Mouse (Mus musculus) embryonic facial prominence, embryonic 10.5 days (tissue): ENCODE data around the gene Map7d2. TPM values are rescaled to one million over a fixed set of nuclear protein-coding genes. Genes with fewer than 3 reads are reported as not detected.
"Not testable (repeated sequence)": the region's sequence is repeated elsewhere in the genome, so short reads cannot be mapped to it uniquely, and the experiment has no call there.

Experiments
- DNase-seq: peaks from one replicate; pipeline ENCODE4 v3.0.0-alpha.2; 2017; ENCODE audit warnings: low spot score
- H3K27ac ChIP-seq: fragments of 300-500 bp; sonication (generic); replicated peaks from 2 replicates; pipeline ENCODE4 v1.5.1; 2016; ENCODE audit warnings: mild to moderate bottlenecking
- H3K27me3 ChIP-seq: fragments of 300-500 bp; sonication (generic); replicated peaks from 2 replicates; pipeline ENCODE4 v1.6.1; 2016; ENCODE audit warnings: low read depth, mild to moderate bottlenecking; ENCODE audit not compliant: poor library complexity, severe bottlenecking
- H3K36me3 ChIP-seq: fragments of 300-500 bp; sonication (generic); replicated peaks from 2 replicates; pipeline ENCODE4 v1.6.1; 2016; ENCODE audit warnings: mild to moderate bottlenecking, moderate library complexity
- H3K4me1 ChIP-seq: fragments of 300-500 bp; sonication (generic); 2 replicates; pipeline ENCODE4 v1.6.1; 2016
- H3K4me3 ChIP-seq: fragments of 300-500 bp; sonication (generic); 2 replicates; pipeline ENCODE4 v1.5.1; 2016; ENCODE audit warnings: mild to moderate bottlenecking, moderate library complexity
- H3K9me3 ChIP-seq: fragments of 300-500 bp; sonication (generic); 2 replicates; pipeline ENCODE4 v1.6.1; 2016; ENCODE audit warnings: mild to moderate bottlenecking
- WGBS: fragments of 180-500 bp; shearing (Covaris S2); methylation state at CpG from one replicate; pipeline ENCODE4 v1.1.7; 2016; 5-methylcytosine and 5-hydroxymethylcytosine counted together
- polyA plus RNA-seq: library from polyadenylated mRNA; unstranded; fragments of >200 nt; fragmentation: Nextera tagmentation; extraction: Ambion mirVana; gene quantifications from 2 replicates; pipeline ENCODE4 v1.2.1, GENCODE M21; 2016

Gene Map7d2
- polyA plus RNA-seq = 6.6 and 6.8 TPM in 2 replicates

- Histone ChIP-seq H3K4me1 (no peaks in the 10 kb centered on the region), H3K27me3 (peaks cover 51% of the 10 kb centered on the region), H3K36me3 (no peaks in the 10 kb centered on the region), H3K9me3 (peaks cover 5% of the 10 kb centered on the region; the same call in 1 of the 2 replicates), H3K27ac (no peak within 1 kb of the TSS; the same call in 1 of the 2 replicates), H3K4me3 (peak within 1 kb of the TSS; percentile 70)
- DNase-seq = peak; percentile 64
- 28% methylated on average over 72 of the region's 83 CpGs for WGBS
Measured at GRCm38 (mm10) chrX:159414130-159414828, at the start of gene Map7d2. Gene Map7d2, plus strand, starts transcription at chrX:159414572.

GRCm38 (mm10) chrX:159371831-159372752 is 42.3 kb upstream of the Map7d2 start, which contains the start of gene Eif1ax:
Gene Eif1ax, plus strand, starts transcription at chrX:159372178.
- peak; percentile 84 for DNase-seq
- Histone ChIP-seq H3K27ac (peak within 1 kb of the TSS; percentile 90), H3K9me3 (no peaks in the 10 kb centered on the region), H3K4me1 (peaks cover 5% of the 10 kb centered on the region; the same call in 1 of the 2 replicates), H3K36me3 (peaks cover 19% of the 10 kb centered on the region), H3K27me3 (peaks cover 30% of the 10 kb centered on the region), H3K4me3 (peak within 1 kb of the TSS; percentile 73)
- WGBS = 15% methylated on average over 63 of the region's 76 CpGs

GRCm38 (mm10) chrX:159372753-159373144 is 41.6 kb upstream of the Map7d2 start:
- H3K27ac ChIP-seq = peak overlapping the region; percentile 90
- peaks cover 30% of the 10 kb centered on the region for H3K27me3 ChIP-seq
- peak overlapping the region; percentile 73 for H3K4me3 ChIP-seq
- no peaks in the 10 kb centered on the region for H3K9me3 ChIP-seq
- H3K36me3 ChIP-seq = peaks cover 26% of the 10 kb centered on the region
- DNase-seq = no peak
- H3K4me1 ChIP-seq = peaks cover 5% of the 10 kb centered on the region; the same call in 1 of the 2 replicates
- 15% methylated on average over 9 of the region's 9 CpGs for WGBS

- Histone ChIP-seq H3K9me3 (no peaks in the 10 kb centered on the region), H3K36me3 (peaks cover 61% of the 10 kb centered on the region)
- WGBS = 88% methylated on average over 9 of the region's 9 CpGs
Measured at GRCm38 (mm10) chrX:159387105-159387504, 27.3 kb upstream of the Map7d2 start.

GRCm38 (mm10) chrX:159388953-159389352 is 25.4 kb upstream of the Map7d2 start:
- no peak overlapping the region for H3K4me3 ChIP-seq
- peaks cover 47% of the 10 kb centered on the region for H3K36me3 ChIP-seq
- 0 out of 2 replicates have a peak, but pooled peaks cover 3% of the 10 kb centered on the region for H3K27me3 ChIP-seq
- H3K4me1 ChIP-seq = no peaks in the 10 kb centered on the region
- DNase-seq = no peak
- no peaks in the 10 kb centered on the region for H3K9me3 ChIP-seq
- H3K27ac ChIP-seq = no peak overlapping the region

More at GRCm38 (mm10) chrX:159387105-159387504, 27.3 kb upstream of the Map7d2 start:
- Histone ChIP-seq H3K4me3 (no peak overlapping the region), H3K27me3 (0 out of 2 replicates have a peak, but pooled peaks cover 2% of the 10 kb centered on the region), H3K4me1 (no peaks in the 10 kb centered on the region), H3K27ac (no peak overlapping the region)
- DNase-seq = no peak

- H3K4me1 ChIP-seq = no peaks in the 10 kb centered on the region
- no peak overlapping the region for H3K4me3 ChIP-seq
- 0 out of 2 replicates have a peak, but pooled peaks cover 3% of the 10 kb centered on the region for H3K27me3 ChIP-seq
- no peaks in the 10 kb centered on the region for H3K9me3 ChIP-seq
- DNase-seq = no peak
- H3K27ac ChIP-seq = no peak overlapping the region
- H3K36me3 ChIP-seq = peaks cover 32% of the 10 kb centered on the region
- WGBS = 81% methylated on average over 6 of the region's 6 CpGs
Measured at GRCm38 (mm10) chrX:159390347-159390962, 23.9 kb upstream of the Map7d2 start.

- DNase-seq = no peak
- Histone ChIP-seq H3K27ac (no peak overlapping the region), H3K36me3 (peaks cover 24% of the 10 kb centered on the region), H3K9me3 (no peaks in the 10 kb centered on the region), H3K4me1 (no peaks in the 10 kb centered on the region), H3K27me3 (0 out of 2 replicates have a peak, but pooled peaks cover 3% of the 10 kb centered on the region), H3K4me3 (no peak overlapping the region)
- WGBS = 77% methylated on average over 3 of the region's 3 CpGs
Measured at GRCm38 (mm10) chrX:159391239-159391638, 23.1 kb upstream of the Map7d2 start.

- H3K4me3 ChIP-seq = no peak overlapping the region
- H3K27me3 ChIP-seq = peaks cover 14% of the 10 kb centered on the region
- H3K4me1 ChIP-seq = no peaks in the 10 kb centered on the region
- H3K27ac ChIP-seq = no peak overlapping the region
- no peaks in the 10 kb centered on the region for H3K36me3 ChIP-seq
- 27% methylated on average over 4 of the region's 4 CpGs for WGBS
- no peaks in the 10 kb centered on the region for H3K9me3 ChIP-seq
- no peak for DNase-seq
Measured at GRCm38 (mm10) chrX:159409253-159409652, 5.1 kb upstream of the Map7d2 start.

GRCm38 (mm10) chrX:159414829-159415673 is 679 bp downstream of the Map7d2 start:
- H3K4me1 ChIP-seq = no peaks in the 10 kb centered on the region
- peaks cover 51% of the 10 kb centered on the region for H3K27me3 ChIP-seq
- no peaks in the 10 kb centered on the region for H3K36me3 ChIP-seq
- WGBS = 19% methylated on average over 65 of the region's 65 CpGs
- DNase-seq = peak; percentile 17
- H3K27ac ChIP-seq = no peak overlapping the region; the same call in 1 of the 2 replicates
- peaks cover 5% of the 10 kb centered on the region; the same call in 1 of the 2 replicates for H3K9me3 ChIP-seq
- H3K4me3 ChIP-seq = peak overlapping the region; percentile 70

GRCm38 (mm10) chrX:159430507-159430906 is 16.1 kb downstream of the Map7d2 start:
- H3K27me3 ChIP-seq, H3K4me3 ChIP-seq, H3K4me1 ChIP-seq, H3K36me3 ChIP-seq, H3K9me3 ChIP-seq, DNase-seq, H3K27ac ChIP-seq: not testable (repeated sequence)
- 95% methylated on average over 3 of the region's 3 CpGs for WGBS

- Histone ChIP-seq H3K4me1 (no peaks in the 10 kb centered on the region), H3K27me3 (peaks cover 14% of the 10 kb centered on the region), H3K27ac (no peak overlapping the region), H3K9me3 (no peaks in the 10 kb centered on the region), H3K36me3 (no peaks in the 10 kb centered on the region), H3K4me3 (no peak overlapping the region)
- DNase-seq = peak; percentile 44
- WGBS = 51% methylated on average over 3 of the region's 3 CpGs
Measured at GRCm38 (mm10) chrX:159442128-159442527, 27.8 kb downstream of the Map7d2 start.
